Mouse (Mus musculus) ES-Bruce4 (cell line): ENCODE measurements around the gene Dap.
A peak's percentile ranks its signal among the peaks of the same experiment; 100 is the strongest.

Experiments
- CTCF ChIP-seq: IDR thresholded peaks from one replicate; pipeline ENCODE4 v1.8.1; 2011; ENCODE audit warnings: low read depth, low read length
- EP300 ChIP-seq: IDR thresholded peaks from 2 replicates; pipeline ENCODE4 v1.6.1; 2011; ENCODE audit warnings: low read depth, low read length; ENCODE audit not compliant: insufficient read depth
- POLR2A ChIP-seq: IDR thresholded peaks from one replicate; pipeline ENCODE4 v1.8.1; 2011; ENCODE audit warnings: low read length; ENCODE audit not compliant: insufficient read depth

DNA sequence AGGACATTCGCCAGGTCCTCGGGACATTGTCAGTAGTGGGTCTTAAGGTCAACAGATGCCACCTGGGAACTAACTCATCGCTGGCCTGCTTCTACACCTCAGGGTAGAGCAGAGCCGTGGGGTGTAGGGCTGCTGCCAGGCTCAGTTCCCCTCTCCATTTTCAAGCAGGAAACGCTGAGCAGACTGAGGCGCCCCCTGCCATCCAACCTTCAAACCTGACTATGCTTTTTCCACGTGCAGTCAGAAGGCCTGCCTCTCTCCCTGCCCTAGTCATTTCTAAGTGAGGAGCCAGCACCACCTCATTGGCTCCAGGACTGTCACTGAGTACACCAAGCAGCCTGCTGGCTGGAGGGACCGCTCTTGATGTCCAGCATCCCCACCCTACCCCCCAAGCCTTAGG, 29.3 kb downstream of the Dap start:
- TF ChIP-seq CTCF (peak; percentile 21), POLR2A (no peak), EP300 (no peak)
